Mouse (Mus musculus) retina, postnatal 1 day (tissue): Measurements from ENCODE around the gene Sepsecs.
A peak's percentile ranks its signal among the peaks of the same experiment; 100 is the strongest.

Experiments used
- DNase-seq: peaks from one replicate; pipeline ENCODE4 v3.0.0-alpha.2; 2012

Gene Sepsecs

GRCm38 (mm10) chr5:52643947-52644840, 25.3 kb downstream of the Sepsecs start:
- DNase-seq: no peak

- DNase-seq: no peak
Observed at GRCm38 (mm10) chr5:52641736-52642135, 27.8 kb downstream of the Sepsecs start.

- no peak for DNase-seq
Observed at GRCm38 (mm10) chr5:52638916-52639315, 30.6 kb downstream of the Sepsecs start.

- no peak for DNase-seq
Observed at GRCm38 (mm10) chr5:52638006-52638405, 31.5 kb downstream of the Sepsecs start.

- DNase-seq: no peak
Observed at GRCm38 (mm10) chr5:52636923-52637322, 32.6 kb downstream of the Sepsecs start.

- DNase-seq: no peak
Observed at GRCm38 (mm10) chr5:52636025-52636755, 33.3 kb downstream of the Sepsecs start.

- DNase-seq: peak; percentile 64
Observed at GRCm38 (mm10) chr5:52634017-52634416, 35.5 kb downstream of the Sepsecs start.

GRCm38 (mm10) chr5:52630541-52630940, 39.0 kb downstream of the Sepsecs start:
- DNase-seq: no peak

- no peak for DNase-seq
Observed at GRCm38 (mm10) chr5:52629214-52629613, 40.3 kb downstream of the Sepsecs start.

- no peak for DNase-seq
Observed at GRCm38 (mm10) chr5:52628783-52629182, 40.7 kb downstream of the Sepsecs start.

- no peak for DNase-seq
Observed at GRCm38 (mm10) chr5:52627713-52628112, 41.8 kb downstream of the Sepsecs start.

- DNase-seq: peak; percentile 11
Observed at GRCm38 (mm10) chr5:52626092-52626491, 43.4 kb downstream of the Sepsecs start.

GRCm38 (mm10) chr5:52624956-52625355, 44.6 kb downstream of the Sepsecs start:
- DNase-seq: no peak

- DNase-seq: no peak
Observed at GRCm38 (mm10) chr5:52623099-52623498, 46.4 kb downstream of the Sepsecs start.

- peak; percentile 80 for DNase-seq
Observed at GRCm38 (mm10) chr5:52618348-52619270, 50.9 kb downstream of the Sepsecs start.

- peak; percentile 23 for DNase-seq
Observed at GRCm38 (mm10) chr5:52617711-52618347, 51.7 kb downstream of the Sepsecs start.

GRCm38 (mm10) chr5:52616549-52616948, 53.0 kb downstream of the Sepsecs start:
- DNase-seq: peak; percentile 43

GRCm38 (mm10) chr5:52615421-52615820, 54.1 kb downstream of the Sepsecs start:
- no peak for DNase-seq

- no peak for DNase-seq
Observed at GRCm38 (mm10) chr5:52614686-52615085, 54.8 kb downstream of the Sepsecs start.

GRCm38 (mm10) chr5:52612776-52613175, 56.7 kb downstream of the Sepsecs start:
- no peak for DNase-seq

GRCm38 (mm10) chr5:52611315-52611895, 58.1 kb downstream of the Sepsecs start:
- DNase-seq: no peak

- DNase-seq: no peak
Observed at GRCm38 (mm10) chr5:52610306-52610705, 59.2 kb downstream of the Sepsecs start.
